Mouse (Mus musculus) liver, adult 2 months (tissue): ENCODE results near the gene Dcaf11.

Experiments
- CTCF ChIP-seq: fragments of 200-500 bp; IDR thresholded peaks from 2 replicates; pipeline ENCODE4 v1.5.1; 2011; ENCODE audit warnings: low read depth, low read length, control low read depth
- POLR2A ChIP-seq: fragments of 200-500 bp; IDR thresholded peaks from 2 replicates; pipeline ENCODE4 v1.6.1; 2011; ENCODE audit warnings: low read length, control low read depth; ENCODE audit not compliant: insufficient read depth; ENCODE audit errors: extremely low read depth

- no peak for TF ChIP-seq CTCF
- TF ChIP-seq POLR2A = no peak
Measured at GRCm38 (mm10) chr14:55555788-55556187, 4.0 kb upstream of the Dcaf11 start.
